Mouse (Mus musculus) forebrain, embryonic 16.5 days (tissue): Measurements from ENCODE around the gene Heatr5b. TPM values are rescaled to one million over a fixed set of nuclear protein-coding genes. Genes with fewer than 3 reads are reported as not detected.
A peak's percentile ranks its signal among the peaks of the same experiment; 100 is the strongest.

Experiments
- ATAC-seq: fragments of 200-750 bp; cut with Nextera tagmentation; 2 replicates; pipeline ENCODE4 v1.8.0; 2017; ENCODE audit warnings: mild to moderate bottlenecking, moderate library complexity
- H3K27ac ChIP-seq: fragments of 300-500 bp; sonication (generic); 2 replicates; pipeline ENCODE4 v1.5.1; 2014; ENCODE audit warnings: low read length, control low read depth
- H3K27me3 ChIP-seq: fragments of 300-500 bp; sonication (generic); replicated peaks from 2 replicates; pipeline ENCODE4 v1.6.1; 2014; ENCODE audit warnings: low read length; ENCODE audit not compliant: control insufficient read depth, insufficient read depth
- H3K36me3 ChIP-seq: fragments of 300-500 bp; sonication (generic); 2 replicates; pipeline ENCODE4 v1.6.1; 2014; ENCODE audit not compliant: control insufficient read depth, insufficient read depth
- H3K4me1 ChIP-seq: fragments of 300-500 bp; sonication (generic); replicated peaks from 2 replicates; pipeline ENCODE4 v1.6.1; 2014; ENCODE audit warnings: low read length; ENCODE audit not compliant: control insufficient read depth, insufficient read depth
- H3K4me2 ChIP-seq: fragments of 300-500 bp; sonication (generic); 2 replicates; pipeline ENCODE4 v1.6.1; 2014; ENCODE audit warnings: mild to moderate bottlenecking, low read length, control low read depth
- H3K4me3 ChIP-seq: fragments of 300-500 bp; sonication (generic); replicated peaks from 2 replicates; pipeline ENCODE4 v1.5.1; 2014; ENCODE audit warnings: mild to moderate bottlenecking, low read length, control low read depth
- H3K9ac ChIP-seq: fragments of 300-500 bp; sonication (generic); replicated peaks from 2 replicates; pipeline ENCODE4 v1.6.1; 2014; ENCODE audit warnings: low read depth, low read length, control low read depth
- H3K9me3 ChIP-seq: fragments of 300-500 bp; sonication (generic); 2 replicates; pipeline ENCODE4 v1.6.1; 2016; ENCODE audit warnings: low read length; ENCODE audit not compliant: control insufficient read depth
- WGBS: fragments of 180-500 bp; shearing (Covaris S2); extraction: QIAGEN DNeasy Blood & Tissue Kit; methylation state at CpG from one replicate; pipeline ENCODE4 v1.1.7; 2014; 5-methylcytosine and 5-hydroxymethylcytosine counted together
- polyA plus RNA-seq: library from polyadenylated mRNA; unstranded; fragments of >200 nt; fragmentation: Nextera tagmentation; extraction: Ambion mirVana; gene quantifications from 2 replicates; pipeline ENCODE4 v1.2.1, GENCODE M21; 2015

The Heatr5b gene
- polyA plus RNA-seq = 24.8 and 27.5 TPM in 2 replicates

- Histone ChIP-seq H3K4me1 (peaks cover 17% of the 10 kb centered on the region), H3K27me3 (no peaks in the 10 kb centered on the region), H3K4me3 (peak within 1 kb of the TSS; percentile 90), H3K9ac (peak within 1 kb of the TSS; percentile 93), H3K9me3 (no peaks in the 10 kb centered on the region), H3K27ac (peak within 1 kb of the TSS; percentile 84), H3K4me2 (peak within 1 kb of the TSS; percentile 99), H3K36me3 (peaks cover 13% of the 10 kb centered on the region)
- peak; percentile 98 for ATAC-seq
- under 1% methylated on average over 79 of the region's 81 CpGs for WGBS
Observed at GRCm38 (mm10) chr17:78834856-78835835, at the start of gene Heatr5b, which contains the start of gene Gpatch11. Heatr5b (minus strand) TSS chr17:78835364. Gpatch11 (plus strand) TSS chr17:78835567.

GRCm38 (mm10) chr17:78883291-78883690 is 48.1 kb upstream of the Heatr5b start:
- no peak for ATAC-seq
- Histone ChIP-seq H3K27ac (no peak overlapping the region), H3K9ac (no peak overlapping the region), H3K9me3 (no peaks in the 10 kb centered on the region), H3K4me1 (peaks cover 7% of the 10 kb centered on the region; the same call in 1 of the 2 replicates), H3K36me3 (no peaks in the 10 kb centered on the region), H3K27me3 (no peaks in the 10 kb centered on the region), H3K4me3 (no peak overlapping the region), H3K4me2 (no peak overlapping the region)
- 94% methylated on average over 4 of the region's 4 CpGs for WGBS

GRCm38 (mm10) chr17:78882401-78883112 is 47.4 kb upstream of the Heatr5b start, which contains the start of gene Eif2ak2:
Eif2ak2 (minus strand) TSS chr17:78882573.
- H3K27me3 ChIP-seq = no peaks in the 10 kb centered on the region
- peaks cover 7% of the 10 kb centered on the region; the same call in 1 of the 2 replicates for H3K4me1 ChIP-seq
- H3K36me3 ChIP-seq = no peaks in the 10 kb centered on the region
- peak within 1 kb of the TSS; percentile 63 for H3K4me2 ChIP-seq
- H3K27ac ChIP-seq = no peak within 1 kb of the TSS
- WGBS = under 1% methylated on average over 28 of the region's 28 CpGs
- peak; percentile 93 for ATAC-seq
- peak within 1 kb of the TSS; percentile 34 for H3K4me3 ChIP-seq
- no peaks in the 10 kb centered on the region for H3K9me3 ChIP-seq
- peak within 1 kb of the TSS; percentile 47 for H3K9ac ChIP-seq

- Histone ChIP-seq H3K9me3 (no peaks in the 10 kb centered on the region), H3K27me3 (no peaks in the 10 kb centered on the region), H3K9ac (peak overlapping the region; percentile 47; the same call in 1 of the 2 replicates), H3K4me3 (peak overlapping the region; percentile 34), H3K36me3 (no peaks in the 10 kb centered on the region), H3K4me1 (peaks cover 7% of the 10 kb centered on the region; the same call in 1 of the 2 replicates), H3K27ac (no peak overlapping the region), H3K4me2 (peak overlapping the region; percentile 63)
- 13% methylated on average over 4 of the region's 7 CpGs for WGBS
- peak; percentile 72 for ATAC-seq
Observed at GRCm38 (mm10) chr17:78881878-78882304, 46.7 kb upstream of the Heatr5b start.

- H3K27ac ChIP-seq = no peak overlapping the region
- no peak for ATAC-seq
- no peaks in the 10 kb centered on the region for H3K27me3 ChIP-seq
- no peak overlapping the region for H3K4me2 ChIP-seq
- H3K9me3 ChIP-seq = no peaks in the 10 kb centered on the region
- H3K36me3 ChIP-seq = no peaks in the 10 kb centered on the region
- WGBS = 86% methylated on average over 6 of the region's 6 CpGs
- no peaks in the 10 kb centered on the region for H3K4me1 ChIP-seq
- no peak overlapping the region for H3K9ac ChIP-seq
- no peak overlapping the region for H3K4me3 ChIP-seq
Observed at GRCm38 (mm10) chr17:78873886-78874285, 38.7 kb upstream of the Heatr5b start.

- WGBS = 91% methylated on average over 10 of the region's 10 CpGs
- ATAC-seq = no peak
Observed at GRCm38 (mm10) chr17:78856243-78856642, 21.1 kb upstream of the Heatr5b start.

GRCm38 (mm10) chr17:78842271-78842928 is 7.2 kb upstream of the Heatr5b start:
- peaks cover 62% of the 10 kb centered on the region for H3K36me3 ChIP-seq
- H3K27me3 ChIP-seq = no peaks in the 10 kb centered on the region
- WGBS = 95% methylated on average over 7 of the region's 7 CpGs
- H3K9ac ChIP-seq = no peak overlapping the region
- H3K4me3 ChIP-seq = no peak overlapping the region
- no peak for ATAC-seq
- no peaks in the 10 kb centered on the region for H3K9me3 ChIP-seq
- no peak overlapping the region for H3K4me2 ChIP-seq
- no peak overlapping the region for H3K27ac ChIP-seq
- H3K4me1 ChIP-seq = no peaks in the 10 kb centered on the region

More at GRCm38 (mm10) chr17:78856243-78856642, 21.1 kb upstream of the Heatr5b start:
- H3K4me3 ChIP-seq = no peak overlapping the region
- H3K4me1 ChIP-seq = no peaks in the 10 kb centered on the region
- no peaks in the 10 kb centered on the region for H3K9me3 ChIP-seq
- H3K36me3 ChIP-seq = no peaks in the 10 kb centered on the region
- no peak overlapping the region for H3K27ac ChIP-seq
- no peak overlapping the region for H3K9ac ChIP-seq
- H3K27me3 ChIP-seq = no peaks in the 10 kb centered on the region
- no peak overlapping the region for H3K4me2 ChIP-seq

- Histone ChIP-seq H3K9ac (peak overlapping the region; percentile 69), H3K36me3 (peaks cover 16% of the 10 kb centered on the region), H3K27me3 (no peaks in the 10 kb centered on the region), H3K27ac (peak overlapping the region; percentile 84), H3K4me3 (peak overlapping the region; percentile 90), H3K9me3 (no peaks in the 10 kb centered on the region), H3K4me1 (peaks cover 17% of the 10 kb centered on the region), H3K4me2 (peak overlapping the region; percentile 99)
- no peak for ATAC-seq
- 24% methylated on average over 2 of the region's 2 CpGs for WGBS
Observed at GRCm38 (mm10) chr17:78836056-78836455, 892 bp upstream of the Heatr5b start.
